Comparison of ENCODE assay signal across 27 mouse cellular contexts in genomic region chr4:125153659-125154241, GRCm38 (mm10). TPM values are rescaled to one million over a fixed set of nuclear protein-coding genes. Genes with fewer than 3 reads are reported as not detected.
A peak's percentile ranks its signal among the peaks of the same experiment; 100 is the strongest.
DNase-seq lines count a peak whose midpoint lies in the region; ATAC-seq and TF ChIP-seq lines count a peak whose summit lies in the region.
"Had no signal": no experiment of that assay in that cellular context is flagged by ENCODE, and none has a peak within 500 bp of the region (broad histone marks: within the 10 kb centered on the region; RNA-seq: fewer than 3 reads in every experiment).

No protein-coding gene starts in this region.

- TF ChIP-seq EP300 in stomach, postnatal 0 days (optimal IDR thresholded peaks at IDR 0.05), result no peak

- no peaks in the 10 kb centered on the region; the same call in 1 of the 2 replicates for H3K4me1 ChIP-seq in neural tube, embryonic 13.5 days (replicated peaks)
- H3K4me1 ChIP-seq in neural tube, embryonic 15.5 days, result 0 out of 2 replicates have a peak, but pooled peaks cover 2% of the 10 kb centered on the region
- no peaks in the 10 kb centered on the region for H3K4me1 ChIP-seq in stomach, postnatal 0 days (replicated peaks; ENCODE audit: control insufficient read depth, insufficient read depth)
- H3K4me1 ChIP-seq: forebrain, embryonic 12.5 days; heart, embryonic 15.5 days; liver, embryonic 13.5 days; stomach, embryonic 15.5 days had no signal

- H3K27ac ChIP-seq in layer of hippocampus, adult 2 months, result no peak overlapping the region
- H3K27ac ChIP-seq in neural tube, embryonic 13.5 days (replicated peaks), result no peak overlapping the region
- no peak overlapping the region for H3K27ac ChIP-seq in neural tube, embryonic 15.5 days (replicated peaks)
- no peak overlapping the region for H3K27ac ChIP-seq in stomach, postnatal 0 days (replicated peaks)
- H3K27ac ChIP-seq: embryonic facial prominence, embryonic 15.5 days; forebrain, embryonic 12.5 days; heart, embryonic 15.5 days; liver, embryonic 13.5 days; midbrain, embryonic 12.5 days; stomach, embryonic 15.5 days had no signal

- no peak overlapping the region for H3K4me3 ChIP-seq in layer of hippocampus, adult 2 months
- no peak overlapping the region for H3K4me3 ChIP-seq in neural tube, embryonic 13.5 days
- H3K4me3 ChIP-seq in neural tube, embryonic 15.5 days (replicated peaks), result no peak overlapping the region
- H3K4me3 ChIP-seq in stomach, postnatal 0 days (ENCODE audit: low read depth, low read length), result no peak overlapping the region
- H3K4me3 ChIP-seq: embryonic facial prominence, embryonic 15.5 days; forebrain, embryonic 12.5 days; heart, embryonic 15.5 days; liver, embryonic 13.5 days; midbrain, embryonic 12.5 days; stomach, embryonic 15.5 days had no signal

- no peak overlapping the region for H3K4me2 ChIP-seq in neural tube, embryonic 13.5 days
- no peak overlapping the region for H3K4me2 ChIP-seq in neural tube, embryonic 15.5 days
- no peak overlapping the region for H3K4me2 ChIP-seq in stomach, postnatal 0 days (replicated peaks; ENCODE audit: low read depth)
- H3K4me2 ChIP-seq: embryonic facial prominence, embryonic 15.5 days; forebrain, embryonic 12.5 days; heart, embryonic 15.5 days; liver, embryonic 13.5 days; midbrain, embryonic 12.5 days; stomach, embryonic 15.5 days had no signal

- 62% methylated on average over 4 of the region's 4 CpGs for WGBS in neural tube, embryonic 13.5 days
- 49% methylated on average over 4 of the region's 4 CpGs for WGBS in neural tube, embryonic 15.5 days
- WGBS in stomach, postnatal 0 days, result 51% methylated on average over 4 of the region's 4 CpGs

- no peak for DNase-seq in layer of hippocampus, adult 2 months (ENCODE audit: low spot score in 2 of 2)
- DNase-seq in layer of hippocampus, postnatal 14 days (ENCODE audit: low spot score in 2 of 2), result no peak
- peak; percentile 58 for DNase-seq in ZHBTc4 (ENCODE audit: low read depth, low spot score)
- DNase-seq in stomach, postnatal 0 days (ENCODE audit: low spot score), result no peak
- DNase-seq in right cerebral cortex, postnatal 36 days (ENCODE audit: low spot score in 2 of 2), result no peak
- DNase-seq: adrenal gland, postnatal 10 days; cerebellum, adult 11 months; cerebellum, adult 9-10 months; forebrain, postnatal 0 days; gastrocnemius, postnatal 10 days; kidney, adult 8-10 months; kidney, postnatal 14 days; liver, embryonic 13.5 days; lung, adult 18-20 months; lung, postnatal 4 days; thymus, adult 2 months; thymus, postnatal 36 days had no signal

- H3K9ac ChIP-seq in neural tube, embryonic 13.5 days, result no peak overlapping the region
- no peak overlapping the region for H3K9ac ChIP-seq in neural tube, embryonic 15.5 days (replicated peaks)
- no peak overlapping the region for H3K9ac ChIP-seq in stomach, postnatal 0 days (ENCODE audit: low read length)
- H3K9ac ChIP-seq: embryonic facial prominence, embryonic 15.5 days; forebrain, embryonic 12.5 days; forebrain, postnatal 0 days; heart, embryonic 15.5 days; liver, embryonic 13.5 days; midbrain, embryonic 12.5 days; stomach, embryonic 15.5 days had no signal

- peaks cover 11% of the 10 kb centered on the region; the same call in 1 of the 2 replicates for H3K27me3 ChIP-seq in neural tube, embryonic 13.5 days
- H3K27me3 ChIP-seq in neural tube, embryonic 15.5 days (replicated peaks), result 0 out of 2 replicates have a peak, but pooled peaks cover 2% of the 10 kb centered on the region
- no peaks in the 10 kb centered on the region for H3K27me3 ChIP-seq in stomach, postnatal 0 days (ENCODE audit: control insufficient read depth, insufficient read depth, low read length)
- H3K27me3 ChIP-seq: embryonic facial prominence, embryonic 15.5 days; liver, embryonic 13.5 days had no signal

- H3K9me3 ChIP-seq in neural tube, embryonic 13.5 days, result no peaks in the 10 kb centered on the region
- no peaks in the 10 kb centered on the region for H3K9me3 ChIP-seq in neural tube, embryonic 15.5 days (replicated peaks)
- no peaks in the 10 kb centered on the region for H3K9me3 ChIP-seq in stomach, postnatal 0 days (ENCODE audit: control insufficient read depth, low read length)
- H3K9me3 ChIP-seq: embryonic facial prominence, embryonic 15.5 days; forebrain, embryonic 12.5 days; heart, embryonic 15.5 days; liver, embryonic 13.5 days; midbrain, embryonic 12.5 days; stomach, embryonic 15.5 days had no signal

- TF ChIP-seq CTCF in layer of hippocampus, adult 2 months (conservative IDR thresholded peaks at IDR 0.05), result peak; percentile 46
- peak; percentile 19 for TF ChIP-seq CTCF in stomach, postnatal 0 days (IDR thresholded peaks at IDR 0.05; ENCODE audit: low read depth)

- no peaks in the 10 kb centered on the region for H3K36me3 ChIP-seq in neural tube, embryonic 13.5 days
- no peaks in the 10 kb centered on the region for H3K36me3 ChIP-seq in neural tube, embryonic 15.5 days
- H3K36me3 ChIP-seq in stomach, postnatal 0 days (ENCODE audit: control insufficient read depth, insufficient read depth, low read length), result no peaks in the 10 kb centered on the region
- H3K36me3 ChIP-seq: embryonic facial prominence, embryonic 15.5 days; forebrain, embryonic 12.5 days; heart, embryonic 15.5 days; liver, embryonic 13.5 days; midbrain, embryonic 12.5 days; stomach, embryonic 15.5 days had no signal

- peak; percentile 61 for ATAC-seq in neural tube, embryonic 13.5 days (ENCODE audit: low read depth)
- ATAC-seq in neural tube, embryonic 15.5 days (ENCODE audit: low FRiP score), result no peak
- no peak for ATAC-seq in stomach, postnatal 0 days (ENCODE audit: low FRiP score, low TSS enrichment)
- ATAC-seq: CD4-positive, CD25-positive, alpha-beta regulatory T cell, adult 4 months; forebrain, postnatal 0 days; hindbrain, embryonic 16.5 days; lung, postnatal 0 days had no signal

RNA-seq across cellular contexts. Expression of gene Zc3h12a, which starts 26.1 kb away (rescaled TPM):
- total RNA-seq in layer of hippocampus, adult 2 months (2021), result 1 to 10 TPM; 1.1 to 1.2 TPM
- 1 to 10 TPM; 1.2 to 1.9 TPM for total RNA-seq in layer of hippocampus, postnatal 14 days (2021)
- 0.18 and 0.29 TPM in 2 replicates for polyA plus RNA-seq in neural tube, embryonic 13.5 days (2015; fragmentation: Nextera tagmentation; extraction: Ambion mirVana)
- polyA plus RNA-seq in neural tube, embryonic 15.5 days (2015; fragmentation: Nextera tagmentation; extraction: Ambion mirVana), result 0.15 and 0.68 TPM in 2 replicates
- 2.7 TPM in 2 replicates for polyA plus RNA-seq in stomach, postnatal 0 days (2015; fragmentation: Nextera tagmentation; extraction: Ambion mirVana)
- total RNA-seq: forebrain, postnatal 0 days had no signal
